Mouse (Mus musculus): Measurements from ENCODE around the gene Nr1i2.
"Not testable (repeated sequence)": the region's sequence is repeated elsewhere in the genome, so short reads cannot be mapped to it uniquely, and the experiment has no call there.

Nr1i2 gene

GRCm38 (mm10) chr16:38222491-38222890 is 72.1 kb downstream of the Nr1i2 start:
- DNase-seq (ENCODE audit: low read depth in 2 of 2, low spot score in 2 of 2), result not testable (repeated sequence)

GRCm38 (mm10) chr16:38205272-38205671 is 89.4 kb downstream of the Nr1i2 start:
- no peak for DNase-seq (ENCODE audit: low read depth in 2 of 2, low spot score in 2 of 2)
